Mouse (Mus musculus) lung, adult 2 months (tissue): ENCODE data around the gene Macrod2. TPM values are rescaled to one million over a fixed set of nuclear protein-coding genes. Genes with fewer than 3 reads are reported as not detected.

ENCODE experiments used
- DNase-seq: peaks from one replicate; pipeline ENCODE4 v3.0.0; 2022
- H3K4me1 ChIP-seq: fragments of 200-500 bp; 2 replicates; pipeline ENCODE4 v1.6.1; 2011; ENCODE audit warnings: low read length; ENCODE audit not compliant: control insufficient read depth, insufficient read depth
- H3K4me3 ChIP-seq: fragments of 200-500 bp; replicated peaks from 2 replicates; pipeline ENCODE3; 2011; ENCODE audit warnings: low read depth, mild to moderate bottlenecking, control low read depth, low read length; ENCODE audit errors: extremely low read depth
- CTCF ChIP-seq: fragments of 200-500 bp; IDR thresholded peaks from 2 replicates; pipeline ENCODE4 v1.5.1; 2011; ENCODE audit warnings: mild to moderate bottlenecking, low read length, control low read depth; ENCODE audit not compliant: insufficient read depth
- POLR2A ChIP-seq: fragments of 200-500 bp; IDR thresholded peaks from 2 replicates; pipeline ENCODE4 v1.6.1; 2011; ENCODE audit warnings: low read depth, mild to moderate bottlenecking, control low read depth, low read length, borderline replicate concordance; ENCODE audit errors: extremely low read depth
- WGBS: fragments of 180-500 bp; shearing (Covaris S2); methylation state at CpG from one replicate; pipeline ENCODE4 v1.1.7; 2018; 5-methylcytosine and 5-hydroxymethylcytosine counted together
- polyA plus RNA-seq: library from polyadenylated mRNA; depleted of rRNA; stranded (reverse); fragments of >200 nt; gene quantifications from 2 replicates; pipeline ENCODE4 v1.2.3, GENCODE M21; 2012

Gene Macrod2
- polyA plus RNA-seq, 1 experiment: 2.6 TPM

DNA sequence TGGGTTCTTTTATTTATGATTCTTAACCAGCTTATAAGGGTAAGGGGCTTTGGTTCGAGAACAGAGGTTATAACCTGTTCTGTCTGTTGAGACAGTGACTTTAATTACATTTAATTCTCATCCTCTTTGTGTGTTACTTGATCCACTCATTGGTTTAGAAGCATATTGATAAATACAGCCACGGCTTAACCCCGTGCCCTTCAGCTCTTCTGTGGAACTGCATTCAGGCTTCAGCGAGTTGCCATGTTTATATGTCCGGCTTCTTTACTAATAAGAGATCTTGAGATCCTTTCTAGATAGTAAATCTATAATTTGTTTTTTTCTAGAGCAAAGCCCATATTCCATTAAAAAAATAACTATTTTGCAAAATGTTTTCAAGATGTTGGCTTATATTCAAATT lies 608.7 kb downstream of the Macrod2 start:
- H3K4me3 ChIP-seq: no peak overlapping the region
- no peaks in the 10 kb centered on the region for H3K4me1 ChIP-seq
- no peak for DNase-seq
- TF ChIP-seq CTCF (no peak), POLR2A (no peak)
- WGBS: 85% methylated on average over 5 of the region's 5 CpGs

DNA sequence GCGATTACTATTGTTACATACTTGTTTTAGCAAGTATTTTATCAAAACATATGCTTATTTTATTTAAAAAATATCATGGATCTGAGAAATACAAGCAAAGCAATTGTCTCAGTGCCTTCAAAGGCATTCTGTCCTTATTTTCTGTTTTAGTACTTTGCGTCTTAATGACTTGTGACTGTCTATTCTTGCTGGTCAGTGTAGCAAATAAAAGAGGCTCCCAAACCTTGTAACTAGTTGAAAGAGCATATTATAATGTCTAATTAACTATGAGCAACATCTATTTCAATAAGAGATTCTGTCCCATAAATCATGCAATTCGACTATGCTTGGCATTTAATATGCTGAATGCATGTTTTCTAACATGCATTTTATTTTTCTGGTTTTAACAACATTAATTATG lies 609.2 kb downstream of the Macrod2 start:
- 81% methylated on average over 3 of the region's 3 CpGs for WGBS
- H3K4me1 ChIP-seq: no peaks in the 10 kb centered on the region
- no peak overlapping the region for H3K4me3 ChIP-seq
- no peak for TF ChIP-seq POLR2A
- no peak for TF ChIP-seq CTCF
- DNase-seq: no peak

DNA sequence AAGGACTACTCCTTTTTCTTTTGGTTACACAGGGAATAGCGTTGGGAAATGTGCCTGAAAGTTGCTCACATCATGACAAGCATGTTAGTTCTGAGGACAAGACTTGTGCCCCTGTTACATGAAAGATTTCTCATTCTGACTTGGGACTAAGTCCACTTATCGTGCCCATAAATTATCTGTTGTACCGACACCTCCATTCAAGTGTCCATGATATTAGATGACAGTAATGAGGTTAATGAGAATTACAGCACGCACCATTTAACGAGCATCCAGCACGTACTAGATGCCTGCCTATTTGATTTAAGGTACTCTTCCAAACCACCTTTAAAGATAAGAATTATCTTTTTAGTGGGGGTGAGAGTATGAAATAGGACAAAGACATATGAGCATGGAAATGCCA lies 610.5 kb downstream of the Macrod2 start:
- WGBS: 90% methylated on average over 6 of the region's 6 CpGs
- Histone ChIP-seq H3K4me1 (no peaks in the 10 kb centered on the region), H3K4me3 (no peak overlapping the region)
- TF ChIP-seq CTCF (no peak), POLR2A (no peak)
- no peak for DNase-seq

DNA sequence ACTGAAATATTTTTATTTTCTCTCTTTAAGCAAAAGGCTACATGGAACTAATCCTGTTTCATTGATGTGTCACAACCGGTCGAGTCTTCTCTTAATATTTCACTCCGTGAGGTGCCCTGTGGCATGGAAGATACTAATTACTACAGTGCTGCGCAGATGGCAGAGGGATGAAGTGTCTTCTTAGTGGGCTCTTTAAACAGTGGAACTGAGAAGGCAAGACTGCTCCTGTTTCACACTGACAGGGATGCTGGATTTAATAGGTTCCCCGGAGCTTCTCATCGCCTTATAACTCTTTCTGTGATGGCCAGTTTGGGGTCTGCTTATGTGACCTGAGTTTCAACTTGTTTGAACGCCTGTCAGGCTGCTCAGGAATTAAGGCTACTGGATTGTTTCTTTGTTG lies 612.6 kb downstream of the Macrod2 start:
- TF ChIP-seq CTCF (no peak), POLR2A (no peak)

DNA sequence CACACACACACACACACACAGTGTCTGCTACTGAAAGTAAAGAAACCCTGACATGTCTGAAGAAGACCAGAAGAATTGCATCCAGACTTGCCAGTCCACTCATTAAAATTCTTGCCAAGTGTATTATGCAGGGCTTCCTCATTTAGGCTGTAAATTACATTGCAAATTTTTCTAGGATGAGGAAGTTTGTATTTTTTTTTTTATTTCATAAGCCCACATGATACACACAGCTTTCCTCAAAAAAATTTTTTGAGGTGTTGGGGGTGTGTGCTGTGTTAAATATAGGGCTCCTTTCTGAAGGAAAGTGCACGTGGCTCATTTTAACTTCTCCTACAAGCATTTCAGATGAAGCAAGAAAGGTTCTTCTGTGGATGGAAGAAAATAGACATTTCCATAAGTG lies 613.3 kb downstream of the Macrod2 start:
- no peak for TF ChIP-seq POLR2A
- TF ChIP-seq CTCF: no peak
- Histone ChIP-seq H3K4me1 (no peaks in the 10 kb centered on the region), H3K4me3 (no peak overlapping the region)
- no peak for DNase-seq
- 58% methylated on average over 1 of the region's 1 CpGs for WGBS

More for the DNA sequence above, 612.6 kb downstream of the Macrod2 start:
- no peak overlapping the region for H3K4me3 ChIP-seq
- 80% methylated on average over 7 of the region's 7 CpGs for WGBS
- no peak for DNase-seq
- H3K4me1 ChIP-seq: no peaks in the 10 kb centered on the region

- WGBS: 69% methylated on average over 8 of the region's 8 CpGs
- no peak for TF ChIP-seq POLR2A
- no peak for TF ChIP-seq CTCF
- no peak overlapping the region for H3K4me3 ChIP-seq
- no peaks in the 10 kb centered on the region for H3K4me1 ChIP-seq
- DNase-seq: no peak
Measured at GRCm38 (mm10) chr2:141013443-141014165, 618.5 kb downstream of the Macrod2 start.

DNA sequence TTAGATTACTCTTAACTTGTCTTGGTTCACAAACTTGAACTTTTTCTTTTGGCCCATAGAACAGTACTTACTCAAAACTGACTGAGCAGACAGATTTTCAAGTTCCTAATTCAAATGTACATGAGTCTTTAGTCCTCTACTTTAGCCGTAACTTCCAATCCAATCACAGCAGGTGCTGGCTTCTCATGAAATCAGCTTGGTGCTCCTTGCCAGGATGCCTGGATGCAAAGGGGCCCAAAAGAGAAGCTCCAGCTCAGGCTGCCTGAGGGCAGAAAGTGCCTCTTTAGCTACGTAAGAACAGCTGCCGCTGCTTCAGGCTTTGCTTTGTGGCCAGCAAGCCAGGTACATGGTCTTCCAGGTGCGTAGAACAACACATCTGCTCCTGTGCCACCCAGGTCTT lies 627.9 kb downstream of the Macrod2 start:
- DNase-seq: no peak
- no peak for TF ChIP-seq CTCF
- no peak for TF ChIP-seq POLR2A
- whole genome bisulfite sequencing: 88% methylated on average over 4 of the region's 4 CpGs
- H3K4me1 ChIP-seq: no peaks in the 10 kb centered on the region
- H3K4me3 ChIP-seq: no peak overlapping the region

GRCm38 (mm10) chr2:141023916-141024315 lies 628.8 kb downstream of the Macrod2 start:
- 22% methylated on average over 7 of the region's 7 CpGs for WGBS
- no peak for DNase-seq
- Histone ChIP-seq H3K4me1 (no peaks in the 10 kb centered on the region), H3K4me3 (no peak overlapping the region)
- TF ChIP-seq POLR2A (no peak), CTCF (no peak)

- 65% methylated on average over 6 of the region's 6 CpGs for WGBS
- no peak for DNase-seq
- no peaks in the 10 kb centered on the region for H3K4me1 ChIP-seq
- no peak overlapping the region for H3K4me3 ChIP-seq
- TF ChIP-seq CTCF (no peak), POLR2A (no peak)
Measured at GRCm38 (mm10) chr2:141024316-141025043, 629.4 kb downstream of the Macrod2 start.
